Mouse (Mus musculus) heart, adult 2 months (tissue): ENCODE measurements around the gene Cnot1. TPM values are rescaled to one million over a fixed set of nuclear protein-coding genes. Genes with fewer than 3 reads are reported as not detected.

Experiments
- DNase-seq, 2 experiments: peaks; one replicate each; pipeline ENCODE4 v3.0.0; 2021
- H3K27ac ChIP-seq: fragments of 200-600 bp; 2 replicates; pipeline ENCODE4 v1.8.1; 2022
- H3K27me3 ChIP-seq: fragments of 200-500 bp; 2 replicates; pipeline ENCODE4 v1.6.1; 2012; ENCODE audit warnings: mild to moderate bottlenecking, low read length, inconsistent platforms, mixed read lengths; ENCODE audit not compliant: control insufficient read depth, insufficient read depth
- H3K36me3 ChIP-seq: fragments of 200-500 bp; 2 replicates; pipeline ENCODE4 v1.6.1; 2012; ENCODE audit warnings: low read length, inconsistent platforms; ENCODE audit not compliant: control insufficient read depth, insufficient read depth
- H3K4me1 ChIP-seq: fragments of 200-500 bp; 2 replicates; pipeline ENCODE4 v1.6.1; 2011; ENCODE audit warnings: low read length; ENCODE audit not compliant: control insufficient read depth, insufficient read depth
- H3K4me3 ChIP-seq: fragments of 200-600 bp; 2 replicates; pipeline ENCODE4 v1.8.1; 2022
- H3K79me2 ChIP-seq: fragments of 200-500 bp; replicated peaks from 2 replicates; pipeline ENCODE4 v1.6.1; 2012; ENCODE audit warnings: mild to moderate bottlenecking, inconsistent platforms, low read length, moderate library complexity, mixed read lengths; ENCODE audit not compliant: control insufficient read depth, insufficient read depth
- H3K9ac ChIP-seq: fragments of 200-500 bp; 2 replicates; pipeline ENCODE4 v1.6.1; 2012; ENCODE audit warnings: low read depth, mild to moderate bottlenecking, control low read depth, inconsistent platforms, low read length, mixed read lengths
- CTCF ChIP-seq: fragments of 200-600 bp; IDR thresholded peaks from 2 replicates; pipeline ENCODE4 v1.8.1; 2022; ENCODE audit warnings: antibody characterized with exemption, mild to moderate bottlenecking, moderate library complexity
- EP300 ChIP-seq: fragments of 200-500 bp; IDR thresholded peaks from 2 replicates; pipeline ENCODE4 v1.6.1; 2011; ENCODE audit warnings: low read depth, low read length, control low read depth; ENCODE audit not compliant: insufficient read depth
- POLR2A ChIP-seq: fragments of 200-500 bp; IDR thresholded peaks from 2 replicates; pipeline ENCODE4 v1.6.1; 2011; ENCODE audit warnings: mild to moderate bottlenecking, low read depth, low read length, control low read depth; ENCODE audit not compliant: insufficient read depth
- WGBS: fragments of 180-500 bp; shearing (Covaris S2); methylation state at CpG from one replicate; pipeline ENCODE4 v1.1.7; 2018; 5-methylcytosine and 5-hydroxymethylcytosine counted together
- intact Hi-C: fragments of 180-260 bp; cut with DNase I; formaldehyde crosslinking; loops from one replicate; pipeline ENCODE4 v1.15.1; 2025
- polyA plus RNA-seq: library from polyadenylated mRNA; depleted of rRNA; stranded (reverse); fragments of >200 nt; gene quantifications from 2 replicates; pipeline ENCODE4 v1.2.3, GENCODE M21; 2012
- total RNA-seq, 2 experiments: library from RNA; stranded (reverse); gene quantifications; 2 replicates each; pipeline ENCODE4 v1.2.3; 2021

Gene Cnot1
- total and polyA plus RNA-seq, 3 experiments = 51.0 to 116 (median 107) TPM

DNA sequence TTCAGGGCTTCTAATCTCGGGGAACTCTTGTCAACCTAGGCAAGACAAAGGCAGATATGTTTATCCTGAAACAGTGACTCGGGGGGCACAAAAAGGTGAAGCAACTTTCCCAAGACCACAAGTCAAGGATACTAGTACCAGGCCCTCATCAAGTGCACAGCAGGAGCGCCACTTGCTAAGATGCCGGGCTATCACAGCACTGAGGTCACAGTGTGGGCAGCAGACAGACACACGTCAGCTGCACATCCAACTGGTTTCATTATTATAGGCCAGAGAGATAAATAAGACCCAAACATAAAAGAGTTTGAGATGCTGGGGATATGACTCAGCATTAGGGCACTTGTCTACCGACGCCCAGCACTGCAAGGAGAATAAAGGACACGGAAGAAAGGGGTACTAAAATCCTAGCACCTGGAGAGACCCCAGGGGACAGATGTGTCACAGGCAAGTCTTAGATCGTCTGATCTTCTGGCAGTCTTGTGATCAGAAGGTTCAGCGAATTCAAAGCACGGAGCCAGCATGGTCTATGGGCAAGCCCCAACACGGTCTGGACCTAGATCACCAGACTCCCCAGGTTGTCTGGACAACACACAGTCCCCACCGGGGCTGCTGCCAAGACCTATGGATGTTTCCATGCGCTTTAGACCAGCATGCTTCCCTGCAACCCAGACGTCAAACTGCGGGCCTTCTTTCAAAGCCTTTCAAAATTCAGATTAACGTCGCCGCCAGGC, 41.6 kb upstream of the Cnot1 start:
- no peak for DNase-seq
- WGBS = 90% methylated on average over 19 of the region's 19 CpGs
- no peaks in the 10 kb centered on the region for H3K36me3 ChIP-seq
- H3K4me3 ChIP-seq = no peak overlapping the region
- H3K27ac ChIP-seq = no peak overlapping the region
- TF ChIP-seq EP300 (no peak), POLR2A (no peak), CTCF (no peak)
- H3K9ac ChIP-seq = no peak overlapping the region
- no peaks in the 10 kb centered on the region for H3K27me3 ChIP-seq
- H3K4me1 ChIP-seq = peaks cover 5% of the 10 kb centered on the region; the same call in 1 of the 2 replicates
- H3K79me2 ChIP-seq = no peaks in the 10 kb centered on the region; the same call in 1 of the 2 replicates
- intact Hi-C loops = no loop called here

DNA sequence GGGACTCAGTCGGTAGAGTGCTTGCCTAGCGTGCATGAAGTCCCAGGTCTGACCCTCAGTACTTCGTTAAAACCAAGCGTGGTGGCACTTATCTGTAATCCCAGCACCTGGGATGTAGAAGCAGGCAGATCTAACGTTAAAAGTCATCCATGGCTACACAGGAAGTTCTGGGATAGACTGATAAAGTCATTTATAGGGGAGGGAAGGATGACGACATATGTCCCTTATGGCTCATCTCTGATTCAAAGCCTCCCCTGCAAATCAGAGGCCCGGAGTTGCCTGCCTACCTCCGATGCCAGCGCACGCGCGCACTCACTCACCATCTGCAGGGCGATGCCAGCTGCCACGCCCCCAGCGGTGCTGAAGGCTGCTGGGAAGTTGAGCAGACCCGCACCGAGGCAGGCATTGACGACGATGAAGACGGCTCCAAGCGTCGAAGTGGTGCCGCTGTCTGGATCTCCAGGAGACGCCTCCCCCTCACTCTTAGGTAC, 40.8 kb upstream of the Cnot1 start:
- Histone ChIP-seq H3K4me1 (peaks cover 5% of the 10 kb centered on the region; the same call in 1 of the 2 replicates), H3K79me2 (no peaks in the 10 kb centered on the region; the same call in 1 of the 2 replicates), H3K27me3 (no peaks in the 10 kb centered on the region), H3K9ac (no peak overlapping the region), H3K27ac (no peak overlapping the region), H3K4me3 (no peak overlapping the region), H3K36me3 (no peaks in the 10 kb centered on the region)
- TF ChIP-seq CTCF (no peak), EP300 (no peak), POLR2A (no peak)
- intact Hi-C loops = no loop called here
- DNase-seq = no peak
- WGBS = 77% methylated on average over 24 of the region's 24 CpGs

DNA sequence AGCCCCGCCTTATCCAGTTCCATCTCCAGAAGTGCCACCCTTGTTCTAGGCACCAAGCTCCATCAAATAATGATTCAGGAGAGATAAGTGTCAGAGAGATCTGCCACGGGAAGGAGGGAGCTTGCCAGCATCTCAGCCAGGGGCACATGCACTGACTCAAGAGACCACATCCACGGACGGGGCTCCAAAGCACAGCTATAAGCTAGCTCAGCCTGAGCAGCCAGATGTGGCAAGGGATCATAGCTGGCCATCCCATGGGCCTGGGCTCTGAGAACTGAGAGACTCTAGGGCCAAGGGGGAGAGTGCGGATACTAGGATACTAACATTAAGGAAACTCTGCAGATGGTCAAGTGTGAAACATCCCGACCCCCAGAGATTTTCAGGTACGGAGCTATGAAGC, 37.8 kb upstream of the Cnot1 start:
- Histone ChIP-seq H3K4me1 (no peaks in the 10 kb centered on the region), H3K27me3 (no peaks in the 10 kb centered on the region), H3K36me3 (no peaks in the 10 kb centered on the region), H3K4me3 (no peak overlapping the region), H3K9ac (no peak overlapping the region), H3K79me2 (no peaks in the 10 kb centered on the region; the same call in 1 of the 2 replicates), H3K27ac (no peak overlapping the region)
- no peak for TF ChIP-seq CTCF
- intact Hi-C loops = no loop called here
- 87% methylated on average over 7 of the region's 7 CpGs for WGBS
- DNase-seq = no peak

DNA sequence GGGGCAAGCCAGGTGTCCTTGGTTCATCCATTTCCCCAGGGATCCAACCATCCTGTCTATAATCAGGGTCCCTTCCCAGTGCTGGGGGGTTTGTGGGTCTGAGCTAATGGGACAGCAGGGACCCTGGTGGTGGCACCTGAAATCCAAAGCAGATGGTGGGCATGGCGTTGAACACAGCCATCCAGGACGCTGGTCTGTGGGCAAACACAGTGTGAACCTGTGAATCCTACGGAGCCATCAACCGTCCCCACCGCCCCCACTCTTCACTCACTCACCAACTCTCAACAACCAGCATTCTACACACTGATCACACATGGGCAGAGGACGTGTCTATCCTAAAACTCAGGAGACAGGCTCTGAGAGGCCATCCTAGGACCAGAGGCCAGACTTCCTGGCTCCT, 36.7 kb upstream of the Cnot1 start:
- intact Hi-C loops = no loop called here
- no peak for DNase-seq
- 95% methylated on average over 6 of the region's 6 CpGs for WGBS
- Histone ChIP-seq H3K79me2 (no peaks in the 10 kb centered on the region; the same call in 1 of the 2 replicates), H3K27ac (no peak overlapping the region), H3K4me3 (no peak overlapping the region), H3K4me1 (no peaks in the 10 kb centered on the region), H3K27me3 (no peaks in the 10 kb centered on the region), H3K9ac (no peak overlapping the region), H3K36me3 (no peaks in the 10 kb centered on the region)
- TF ChIP-seq POLR2A (no peak), EP300 (no peak)

DNA sequence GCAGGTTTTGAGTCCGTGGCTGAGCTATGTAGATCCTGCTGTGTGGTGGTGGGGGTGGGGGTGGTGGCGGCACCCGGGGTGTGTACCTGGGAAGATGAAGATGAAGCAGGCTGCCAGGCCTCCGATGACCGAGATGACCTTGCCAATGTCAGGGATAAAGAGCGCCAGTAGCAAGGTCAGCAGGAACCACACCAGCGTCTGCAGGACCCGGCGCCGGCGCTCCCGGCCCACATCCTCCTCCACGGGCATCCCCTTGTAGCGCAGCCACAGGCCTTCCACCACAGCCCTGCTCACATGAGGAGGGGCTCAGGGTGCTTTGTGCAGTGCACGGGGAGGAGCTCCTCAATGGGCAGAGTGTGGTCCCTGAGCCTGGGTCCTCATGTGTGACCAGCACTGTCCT, 34.2 kb upstream of the Cnot1 start:
- Histone ChIP-seq H3K36me3 (no peaks in the 10 kb centered on the region), H3K27me3 (no peaks in the 10 kb centered on the region), H3K79me2 (no peaks in the 10 kb centered on the region), H3K4me1 (no peaks in the 10 kb centered on the region), H3K9ac (no peak overlapping the region), H3K27ac (no peak overlapping the region), H3K4me3 (no peak overlapping the region)
- DNase-seq = no peak
- intact Hi-C loops = no loop called here
- no peak for TF ChIP-seq POLR2A
- TF ChIP-seq EP300 = no peak
- no peak for TF ChIP-seq CTCF
- WGBS = 91% methylated on average over 15 of the region's 15 CpGs

DNA sequence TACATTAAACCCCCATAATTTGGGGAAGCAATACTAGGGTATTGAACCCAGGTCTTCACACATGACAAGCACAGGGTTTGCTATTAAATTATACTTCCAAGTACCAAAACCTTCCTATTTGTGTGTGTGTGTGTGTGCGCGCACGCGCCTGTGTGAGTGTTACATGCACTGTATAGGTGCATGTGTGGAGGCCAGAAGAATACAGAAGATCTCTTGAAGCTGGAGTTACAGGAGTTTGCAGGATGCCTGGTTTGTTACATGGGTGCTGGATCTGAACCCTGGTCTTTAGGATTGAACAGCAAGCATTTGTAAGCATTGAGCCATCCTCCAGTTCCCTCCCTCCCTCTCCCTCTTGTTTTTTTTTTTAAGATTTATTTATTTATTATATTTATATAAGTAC, 32.0 kb upstream of the Cnot1 start:
- no peaks in the 10 kb centered on the region for H3K27me3 ChIP-seq
- intact Hi-C loops = no loop called here
- DNase-seq = no peak
- H3K36me3 ChIP-seq = no peaks in the 10 kb centered on the region
- H3K27ac ChIP-seq = no peak overlapping the region
- WGBS = 98% methylated on average over 4 of the region's 4 CpGs
- no peak overlapping the region for H3K9ac ChIP-seq
- H3K79me2 ChIP-seq = no peaks in the 10 kb centered on the region
- TF ChIP-seq CTCF = no peak
- no peak for TF ChIP-seq POLR2A
- no peak for TF ChIP-seq EP300
- no peak overlapping the region for H3K4me3 ChIP-seq
- H3K4me1 ChIP-seq = no peaks in the 10 kb centered on the region
